Mouse (Mus musculus) MEL (cell line): ENCODE measurements around the gene Scarb1. TPM values are rescaled to one million over a fixed set of nuclear protein-coding genes. Genes with fewer than 3 reads are reported as not detected.

ENCODE experiments used
- DNase-seq: peaks from one replicate; pipeline ENCODE4 v3.0.0; 2011; ENCODE audit warnings: low read depth, low spot score
- H3K27ac ChIP-seq: 2 replicates; pipeline ENCODE4 v1.5.1; 2012; ENCODE audit warnings: low read depth, mild to moderate bottlenecking, control low read depth, low read length, moderate library complexity; ENCODE audit not compliant: control insufficient read depth
- H3K27me3 ChIP-seq, 2 experiments: fragments of 150-350 bp in 1 of 2; sonication (generic) in 1 of 2; 2 replicates each; pipeline ENCODE4 v1.6.1; 2012; ENCODE audit warnings: low read length in 2 of 2, mild to moderate bottlenecking in 2 of 2, improper control_type of control experiment in 1 of 2, moderate library complexity in 1 of 2; ENCODE audit not compliant: insufficient read depth in 2 of 2, control insufficient read depth in 1 of 2
- H3K36me3 ChIP-seq, 2 experiments: 2 replicates each; pipeline ENCODE4 v1.6.1; 2012 to 2014; ENCODE audit warnings: low read length in 2 of 2, improper control_type of control experiment in 1 of 2, inconsistent platforms in 1 of 2, mild to moderate bottlenecking in 1 of 2; ENCODE audit not compliant: insufficient read depth in 2 of 2, control insufficient read depth in 1 of 2
- H3K4me1 ChIP-seq, 2 experiments: fragments of 150-350 bp in 1 of 2; sonication (generic) in 1 of 2; 2 replicates each; pipeline ENCODE4 v1.6.1; 2012; ENCODE audit warnings: low read length in 2 of 2, improper control_type of control experiment in 1 of 2, mild to moderate bottlenecking in 1 of 2; ENCODE audit not compliant: insufficient read depth in 2 of 2, control insufficient read depth in 1 of 2
- H3K4me3 ChIP-seq, 2 experiments: fragments of 150-350 bp in 1 of 2; sonication (generic) in 1 of 2; 2 replicates each; pipeline ENCODE4 v1.5.1; 2012; ENCODE audit warnings: low read depth in 2 of 2, low read length in 2 of 2, mild to moderate bottlenecking in 2 of 2, moderate library complexity in 2 of 2, control low read depth in 1 of 2, improper control_type of control experiment in 1 of 2; ENCODE audit not compliant: control insufficient read depth in 1 of 2, insufficient read depth in 1 of 2
- H3K79me2 ChIP-seq: 2 replicates; pipeline ENCODE4 v1.6.1; 2012; ENCODE audit warnings: mild to moderate bottlenecking, low read length, moderate library complexity; ENCODE audit not compliant: control insufficient read depth, poor library complexity, insufficient read depth
- H3K9ac ChIP-seq: 2 replicates; pipeline ENCODE4 v1.6.1; 2012; ENCODE audit warnings: low read depth, mild to moderate bottlenecking, control low read depth, low read length, moderate library complexity; ENCODE audit not compliant: control insufficient read depth, poor library complexity, severe bottlenecking
- H3K9me3 ChIP-seq: fragments of 150-350 bp; sonication (generic); replicated peaks from 2 replicates; pipeline ENCODE4 v1.6.1; 2012; ENCODE audit warnings: mild to moderate bottlenecking, low read length, improper control_type of control experiment, moderate library complexity; ENCODE audit not compliant: insufficient read depth
- BHLHE40 ChIP-seq: IDR thresholded peaks from 2 replicates; pipeline ENCODE4 v1.6.1; 2012; ENCODE audit warnings: low read depth, mild to moderate bottlenecking, inconsistent platforms, low read length, improper control_type of control experiment, borderline replicate concordance
- CTCF ChIP-seq, 3 experiments: IDR thresholded peaks in 2 of 3; conservative IDR thresholded peaks in 1 of 3; 2 replicates each; pipeline ENCODE4 v1.5.1; 2011 to 2012; ENCODE audit warnings: low read length in 3 of 3, low read depth in 2 of 3, mild to moderate bottlenecking in 2 of 3, improper control_type of control experiment in 1 of 3, inconsistent platforms in 1 of 3, mixed read lengths in 1 of 3, moderate library complexity in 1 of 3; ENCODE audit not compliant: control insufficient read depth in 1 of 3, insufficient read depth in 1 of 3, poor library complexity in 1 of 3, severe bottlenecking in 1 of 3
- E2F4 ChIP-seq: IDR thresholded peaks from 2 replicates; pipeline ENCODE4 v1.6.1; 2011; ENCODE audit warnings: low read depth, low read length, improper control_type of control experiment, borderline replicate concordance
- ELF1 ChIP-seq: IDR thresholded peaks from 2 replicates; pipeline ENCODE4 v1.6.1; 2014; ENCODE audit warnings: low read depth, mild to moderate bottlenecking, inconsistent platforms, low read length, improper control_type of control experiment, moderate library complexity
- ETS1 ChIP-seq: IDR thresholded peaks from 2 replicates; pipeline ENCODE4 v1.6.1; 2012; ENCODE audit warnings: low read depth, mild to moderate bottlenecking, inconsistent platforms, low read length, improper control_type of control experiment, moderate library complexity
- GABPA ChIP-seq: IDR thresholded peaks from 2 replicates; pipeline ENCODE4 v1.6.1; 2012; ENCODE audit warnings: low read depth, mild to moderate bottlenecking, inconsistent platforms, low read length, improper control_type of control experiment, moderate library complexity
- GATA1 ChIP-seq: IDR thresholded peaks from 2 replicates; pipeline ENCODE4 v1.6.1; 2011; ENCODE audit warnings: low read depth, low read length, improper control_type of control experiment
- HCFC1 ChIP-seq: IDR thresholded peaks from 2 replicates; pipeline ENCODE4 v1.6.1; 2012; ENCODE audit warnings: low read depth, mild to moderate bottlenecking, inconsistent platforms, low read length, improper control_type of control experiment, moderate library complexity
- MAZ ChIP-seq: IDR thresholded peaks from 2 replicates; pipeline ENCODE4 v1.6.1; 2012; ENCODE audit warnings: low read depth, mild to moderate bottlenecking, inconsistent platforms, low read length, improper control_type of control experiment
- MEF2A ChIP-seq: IDR thresholded peaks from 2 replicates; pipeline ENCODE4 v1.6.1; 2014; ENCODE audit warnings: low read depth, mild to moderate bottlenecking, inconsistent platforms, low read length, improper control_type of control experiment; ENCODE audit not compliant: poor library complexity, insufficient replicate concordance, severe bottlenecking; ENCODE audit errors: extremely low read depth
- MYB ChIP-seq: IDR thresholded peaks from 2 replicates; pipeline ENCODE4 v1.6.1; 2011; ENCODE audit warnings: mild to moderate bottlenecking, low read depth, low read length, improper control_type of control experiment
- NELFE ChIP-seq: IDR thresholded peaks from 2 replicates; pipeline ENCODE4 v1.6.1; 2011; ENCODE audit warnings: low read depth, low read length, improper control_type of control experiment
- POLR2A ChIP-seq, 2 experiments: IDR thresholded peaks; 2 replicates each; pipeline ENCODE4 v1.6.1; 2011 to 2012; ENCODE audit warnings: low read length in 2 of 2, mild to moderate bottlenecking in 2 of 2, control low read depth in 1 of 2, improper control_type of control experiment in 1 of 2, low read depth in 1 of 2, moderate library complexity in 1 of 2; ENCODE audit not compliant: control insufficient read depth in 1 of 2, insufficient read depth in 1 of 2, poor library complexity in 1 of 2
- POLR2AphosphoS2 ChIP-seq: IDR thresholded peaks from 2 replicates; pipeline ENCODE4 v1.6.1; 2011; ENCODE audit warnings: low read length, improper control_type of control experiment
- RCOR1 ChIP-seq: IDR thresholded peaks from 2 replicates; pipeline ENCODE4 v1.6.1; 2012; ENCODE audit warnings: low read depth, mild to moderate bottlenecking, inconsistent platforms, low read length, improper control_type of control experiment
- TAL1 ChIP-seq: IDR thresholded peaks from 2 replicates; pipeline ENCODE4 v1.6.1; 2012; ENCODE audit warnings: mild to moderate bottlenecking, inconsistent platforms, low read length, moderate library complexity, mixed read lengths
- TBP ChIP-seq: IDR thresholded peaks from 2 replicates; pipeline ENCODE4 v1.8.0; 2011; ENCODE audit warnings: low read depth, low read length, improper control_type of control experiment
- TCF12 ChIP-seq: IDR thresholded peaks from 2 replicates; pipeline ENCODE4 v1.6.1; 2014; ENCODE audit warnings: low read depth, mild to moderate bottlenecking, inconsistent platforms, low read length, improper control_type of control experiment, moderate library complexity
- UBTF ChIP-seq: IDR thresholded peaks from 2 replicates; pipeline ENCODE4 v1.6.1; 2012; ENCODE audit warnings: low read depth, mild to moderate bottlenecking, inconsistent platforms, low read length, improper control_type of control experiment, moderate library complexity, borderline replicate concordance; ENCODE audit not compliant: insufficient read depth
- USF1 ChIP-seq: IDR thresholded peaks from 2 replicates; pipeline ENCODE4 v1.6.1; 2014; ENCODE audit warnings: low read depth, mild to moderate bottlenecking, inconsistent platforms, low read length, improper control_type of control experiment, moderate library complexity
- USF2 ChIP-seq, 2 experiments: IDR thresholded peaks; 2 replicates each; pipeline ENCODE4 v1.6.1; 2011 to 2012; ENCODE audit warnings: improper control_type of control experiment in 2 of 2, low read length in 2 of 2, borderline replicate concordance in 1 of 2, inconsistent platforms in 1 of 2, low read depth in 1 of 2, mild to moderate bottlenecking in 1 of 2; ENCODE audit not compliant: insufficient read depth in 1 of 2
- ZC3H11A ChIP-seq: IDR thresholded peaks from 2 replicates; pipeline ENCODE4 v1.6.1; 2012; ENCODE audit warnings: low read depth, mild to moderate bottlenecking, inconsistent platforms, low read length, improper control_type of control experiment
- ZKSCAN1 ChIP-seq: IDR thresholded peaks from 2 replicates; pipeline ENCODE4 v1.6.1; 2012; ENCODE audit warnings: low read depth, mild to moderate bottlenecking, inconsistent platforms, low read length, improper control_type of control experiment, moderate library complexity
- ZNF384 ChIP-seq: IDR thresholded peaks from 2 replicates; pipeline ENCODE4 v1.6.1; 2012; ENCODE audit warnings: low read depth, mild to moderate bottlenecking, inconsistent platforms, low read length, improper control_type of control experiment
- polyA plus RNA-seq, 2 experiments: library from polyadenylated mRNA; stranded (reverse) in 1 of 2; unstranded in 1 of 2; fragments of >175 nt in 1 of 2; fragments of >200 nt in 1 of 2; gene quantifications; 2 replicates each; pipeline versions ENCODE4 v1.2.1 to v1.2.4; 2012; ENCODE audit warnings: low replicate concordance in 2 of 2, low read depth in 1 of 2; ENCODE audit not compliant: insufficient read length in 2 of 2, insufficient read depth in 1 of 2, missing spikeins in 1 of 2
- total RNA-seq: library from RNA; depleted of rRNA; stranded (reverse); fragments of 300-350 nt; gene quantifications from 2 replicates; pipeline ENCODE4 v1.2.3, GENCODE M21; 2012

Scarb1 gene
- total and polyA plus RNA-seq, 3 experiments: 53.1 to 98.3 TPM; not detected in 1

GRCm38 (mm10) chr5:125351057-125351456 is 10.2 kb upstream of the Scarb1 start:
- Histone ChIP-seq H3K9ac (no peak overlapping the region), H3K4me3 (no peak overlapping the region), H3K79me2 (no peaks in the 10 kb centered on the region), H3K27ac (no peak overlapping the region), H3K9me3 (no peaks in the 10 kb centered on the region), H3K36me3 (peaks cover 0 to 5% of the 10 kb centered on the region in 2 experiments; a peak in 2 of 4 replicates), H3K4me1 (peaks cover 2 to 18% of the 10 kb centered on the region in 2 experiments), H3K27me3 (no peaks in the 10 kb centered on the region)
- TF ChIP-seq ELF1: no peak
- TF ChIP-seq BHLHE40: no peak
- no peak for TF ChIP-seq GABPA
- TF ChIP-seq ZNF384: no peak
- TF ChIP-seq USF1: no peak
- no peak for TF ChIP-seq UBTF
- no peak for TF ChIP-seq RCOR1
- TF ChIP-seq MYB: no peak
- no peak for TF ChIP-seq TAL1
- no peak for TF ChIP-seq GATA1
- no peak for TF ChIP-seq MEF2A
- TF ChIP-seq E2F4: no peak
- TF ChIP-seq CTCF (IDR thresholded peaks at IDR 0.05 in 2 of 3, conservative IDR thresholded peaks at IDR 0.05 in 1 of 3; ENCODE audit: control insufficient read depth in 1 of 3, insufficient read depth in 1 of 3, low read depth in 2 of 3, low read length in 3 of 3, poor library complexity in 1 of 3, severe bottlenecking in 1 of 3): no peak
- no peak for TF ChIP-seq USF2 (IDR thresholded peaks at IDR 0.05; ENCODE audit: borderline replicate concordance in 1 of 2, insufficient read depth in 1 of 2, low read depth in 1 of 2, low read length in 2 of 2)
- TF ChIP-seq MAZ: no peak
- TF ChIP-seq TCF12: no peak
- no peak for TF ChIP-seq ZC3H11A
- TF ChIP-seq POLR2AphosphoS2: no peak
- no peak for TF ChIP-seq TBP
- no peak for DNase-seq

- TF ChIP-seq GABPA: no peak
- no peak for TF ChIP-seq ETS1
- TF ChIP-seq NELFE: no peak
- TF ChIP-seq HCFC1: no peak
- no peak for TF ChIP-seq POLR2A (IDR thresholded peaks at IDR 0.05; ENCODE audit: control insufficient read depth in 1 of 2, insufficient read depth in 1 of 2, low read depth in 1 of 2, low read length in 2 of 2, poor library complexity in 1 of 2)
- TF ChIP-seq ZKSCAN1: no peak
- Histone ChIP-seq H3K79me2 (no peaks in the 10 kb centered on the region), H3K36me3 (peaks cover 0 to 5% of the 10 kb centered on the region in 2 experiments; a peak in 2 of 4 replicates), H3K27me3 (no peaks in the 10 kb centered on the region), H3K9me3 (no peaks in the 10 kb centered on the region), H3K4me3 (no peak overlapping the region), H3K9ac (no peak overlapping the region), H3K4me1 (peaks cover 2 to 14% of the 10 kb centered on the region in 2 experiments), H3K27ac (no peak overlapping the region)
- no peak for DNase-seq
These were observed 8.5 kb upstream of the Scarb1 start for GRCm38 (mm10) chr5:125349391-125349790.
